Mouse (Mus musculus): ENCODE measurements around the gene Rack1. TPM values are rescaled to one million over a fixed set of nuclear protein-coding genes. Genes with fewer than 3 reads are reported as not detected.
"Not testable (repeated sequence)": the region's sequence is repeated elsewhere in the genome, so short reads cannot be mapped to it uniquely, and the experiment has no call there.

Rack1 gene
- polyA plus RNA-seq, 1 experiment from 2014 or later = 718 TPM

DNA sequence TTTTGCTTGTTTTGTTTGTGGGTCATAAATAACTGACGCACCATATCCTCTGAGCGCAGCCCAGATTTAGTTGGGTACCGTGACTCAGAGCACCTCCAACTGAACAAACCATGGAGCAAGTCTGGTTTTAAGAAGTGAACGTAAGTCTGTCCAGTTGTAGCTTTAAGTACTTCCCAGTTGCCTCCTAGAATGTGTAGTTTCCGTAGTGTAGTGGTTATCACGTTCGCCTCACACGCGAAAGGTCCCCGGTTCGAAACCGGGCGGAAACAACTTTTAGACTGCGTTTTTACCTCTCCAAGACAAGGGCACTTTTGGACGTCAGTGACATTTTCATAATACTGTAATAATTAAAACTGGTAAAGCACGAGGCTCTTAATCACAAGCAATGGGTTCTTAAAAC, 18.2 kb downstream of the Rack1 start:
- DNase-seq (ENCODE audit: low spot score) = peak; percentile 96
- peak overlapping the region; percentile 46 for H3K4me3 ChIP-seq (ENCODE audit: low read depth, low read length)
- H3K36me3 ChIP-seq (ENCODE audit: control insufficient read depth, insufficient read depth, low read length) = peaks cover 13% of the 10 kb centered on the region; the same call in 1 of the 2 replicates
- no peaks in the 10 kb centered on the region for H3K9me3 ChIP-seq (replicated peaks; ENCODE audit: control insufficient read depth, low read length)
- no peaks in the 10 kb centered on the region for H3K27me3 ChIP-seq (replicated peaks; ENCODE audit: control insufficient read depth, insufficient read depth, low read length)
- peaks cover 14% of the 10 kb centered on the region for H3K4me1 ChIP-seq (ENCODE audit: control insufficient read depth, insufficient read depth, low read length)
- H3K4me2 ChIP-seq (ENCODE audit: low read length) = peak overlapping the region; percentile 91
- no peak overlapping the region for H3K27ac ChIP-seq (ENCODE audit: low read depth, low read length)
- WGBS = under 1% methylated on average over 16 of the region's 16 CpGs
- ATAC-seq = peak; percentile 2; the same call in 1 of the 2 replicates
- H3K9ac ChIP-seq (ENCODE audit: low read length) = peak overlapping the region; percentile 83

DNA sequence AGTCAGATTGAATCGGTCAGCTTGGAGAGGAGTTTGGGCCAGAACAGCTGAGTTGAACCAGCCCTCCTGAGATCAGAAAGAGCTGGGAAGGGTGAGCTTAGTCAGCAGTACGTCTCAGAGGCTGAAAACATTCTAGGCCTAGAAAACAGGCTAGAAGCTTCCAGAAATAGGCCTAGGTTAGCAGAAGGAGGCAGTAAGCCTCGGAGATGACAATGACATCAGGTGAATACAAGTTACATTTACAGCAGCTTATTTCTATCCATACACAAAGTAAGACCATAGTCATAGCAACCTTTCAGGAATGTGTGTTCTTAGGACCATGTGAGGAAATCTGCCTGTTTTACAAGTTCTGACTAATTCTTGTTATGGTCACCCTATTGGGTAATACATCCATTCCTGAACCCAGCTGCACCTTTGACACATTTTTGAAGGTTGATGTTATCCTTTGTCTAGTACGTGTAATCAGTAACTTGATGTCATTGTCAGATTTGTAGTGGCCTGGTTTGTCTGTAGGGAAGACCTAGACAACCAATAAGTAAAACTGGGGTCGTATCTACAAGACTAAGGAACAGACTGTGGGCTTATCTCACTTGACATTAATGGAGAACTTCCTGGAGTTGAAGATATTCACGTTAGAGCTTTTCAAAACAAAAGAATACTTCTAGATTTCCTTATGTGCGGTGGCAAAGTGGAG, 19.6 kb downstream of the Rack1 start:
- no peaks in the 10 kb centered on the region for H3K9me3 ChIP-seq (replicated peaks; ENCODE audit: control insufficient read depth, low read length)
- H3K27ac ChIP-seq (ENCODE audit: low read depth, low read length) = no peak overlapping the region
- H3K4me1 ChIP-seq (ENCODE audit: control insufficient read depth, insufficient read depth, low read length) = peaks cover 12% of the 10 kb centered on the region
- DNase-seq (ENCODE audit: low spot score) = no peak
- 81% methylated on average over 7 of the region's 7 CpGs for WGBS
- H3K4me2 ChIP-seq (ENCODE audit: low read length) = no peak overlapping the region
- H3K4me3 ChIP-seq (ENCODE audit: low read depth, low read length) = no peak overlapping the region
- H3K36me3 ChIP-seq (ENCODE audit: control insufficient read depth, insufficient read depth, low read length) = peaks cover 6% of the 10 kb centered on the region; the same call in 1 of the 2 replicates
- H3K9ac ChIP-seq (ENCODE audit: low read length) = no peak overlapping the region
- no peak for ATAC-seq
- no peaks in the 10 kb centered on the region; the same call in none of the 2 replicates for H3K27me3 ChIP-seq (replicated peaks; ENCODE audit: control insufficient read depth, insufficient read depth, low read length)

DNA sequence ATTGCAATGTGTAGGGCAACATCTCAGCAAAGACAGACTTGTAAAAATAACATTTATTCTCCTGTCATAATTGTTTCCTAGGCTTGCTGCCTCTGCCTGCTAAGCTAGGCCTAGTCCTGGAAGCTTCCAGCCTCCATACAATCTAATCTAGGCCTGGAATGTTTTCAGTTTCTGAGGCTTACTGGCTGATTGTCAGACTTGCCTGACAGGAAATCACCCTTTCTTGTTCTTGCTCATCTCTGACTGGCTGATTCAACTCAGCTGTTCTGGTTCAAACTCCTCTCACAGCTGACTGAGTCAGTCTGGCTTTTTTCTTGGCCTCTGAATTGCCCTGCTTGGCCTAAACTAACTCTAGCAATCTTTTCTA, 20.2 kb downstream of the Rack1 start:
- Histone ChIP-seq H3K27me3 (replicated peaks; ENCODE audit: control insufficient read depth, insufficient read depth, low read length) (no peaks in the 10 kb centered on the region; the same call in none of the 2 replicates), H3K4me3 (ENCODE audit: low read depth, low read length) (no peak overlapping the region), H3K27ac (ENCODE audit: low read depth, low read length) (no peak overlapping the region), H3K9ac (ENCODE audit: low read length) (no peak overlapping the region), H3K9me3 (replicated peaks; ENCODE audit: control insufficient read depth, low read length) (no peaks in the 10 kb centered on the region), H3K4me1 (ENCODE audit: control insufficient read depth, insufficient read depth, low read length) (peaks cover 7% of the 10 kb centered on the region), H3K36me3 (ENCODE audit: control insufficient read depth, insufficient read depth, low read length) (peaks cover 4% of the 10 kb centered on the region; the same call in 1 of the 2 replicates), H3K4me2 (ENCODE audit: low read length) (no peak overlapping the region)
- ATAC-seq = no peak
- DNase-seq (ENCODE audit: low spot score) = no peak

DNA sequence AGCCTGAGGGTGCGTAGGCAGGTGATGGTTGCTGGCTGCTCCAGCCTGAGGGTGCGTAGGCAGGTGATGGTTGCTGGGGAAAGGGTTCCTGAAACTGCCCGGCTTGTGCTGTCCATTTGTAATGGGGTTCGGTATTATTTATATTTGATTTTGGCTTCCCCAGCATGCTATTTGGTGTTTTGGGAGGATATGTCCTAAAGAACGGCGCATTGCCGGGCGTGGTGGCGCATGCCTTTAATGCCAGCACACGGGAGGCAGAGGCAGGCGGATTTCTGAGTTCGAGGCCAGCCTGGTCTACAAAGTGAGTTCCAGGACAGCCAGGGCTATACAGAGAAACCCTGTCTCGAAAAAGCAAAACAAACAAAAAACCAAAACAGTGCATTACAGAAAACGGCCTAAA, 21.2 kb downstream of the Rack1 start:
- 88% methylated on average over 14 of the region's 14 CpGs for WGBS
- not testable (repeated sequence) for H3K36me3 ChIP-seq (ENCODE audit: control insufficient read depth, insufficient read depth, low read length); ATAC-seq; H3K27ac ChIP-seq (ENCODE audit: low read depth, low read length); H3K4me2 ChIP-seq (ENCODE audit: low read length); H3K4me1 ChIP-seq (ENCODE audit: control insufficient read depth, insufficient read depth, low read length); H3K4me3 ChIP-seq (ENCODE audit: low read depth, low read length); H3K9me3 ChIP-seq (replicated peaks; ENCODE audit: control insufficient read depth, low read length); H3K9ac ChIP-seq (ENCODE audit: low read length); H3K27me3 ChIP-seq (replicated peaks; ENCODE audit: control insufficient read depth, insufficient read depth, low read length); DNase-seq (ENCODE audit: low spot score)

DNA sequence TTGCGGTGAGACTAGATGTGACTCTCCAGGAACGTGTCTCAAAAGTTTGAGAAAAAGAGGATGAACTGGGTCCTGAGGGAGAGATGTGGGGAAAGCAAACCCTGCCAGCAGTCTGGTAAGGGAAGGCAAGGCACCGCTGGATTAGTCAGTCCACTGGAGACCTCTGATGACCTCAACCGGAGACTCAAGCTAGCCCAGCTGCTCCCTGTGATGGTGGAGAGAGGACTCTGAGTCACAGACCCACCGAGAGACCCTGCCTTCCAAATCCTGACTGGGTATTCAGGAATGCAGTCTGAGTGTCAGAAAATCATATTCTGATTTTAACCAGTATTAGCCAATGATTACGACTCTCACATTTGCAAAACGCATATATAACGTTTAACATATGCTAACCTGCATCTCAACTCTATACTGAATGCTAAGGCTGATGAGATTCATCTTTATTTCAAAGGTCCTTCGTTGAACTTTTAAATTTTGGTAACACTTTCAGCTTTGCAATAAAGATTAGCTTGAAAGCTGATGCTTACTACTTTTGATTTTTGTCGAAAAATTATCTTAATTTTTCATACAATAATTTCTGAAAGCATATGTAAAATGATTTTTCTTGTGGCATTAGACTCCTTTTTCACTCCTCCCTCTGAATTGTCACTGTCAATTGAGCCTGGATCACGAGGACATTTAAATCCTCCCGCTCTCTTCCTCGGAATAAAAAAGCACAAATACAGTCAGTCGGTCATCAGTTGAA, 22.8 kb downstream of the Rack1 start:
- H3K9me3 ChIP-seq (replicated peaks; ENCODE audit: control insufficient read depth, low read length) = no peaks in the 10 kb centered on the region
- H3K4me3 ChIP-seq (ENCODE audit: low read depth, low read length) = peak overlapping the region; percentile 28; the same call in 1 of the 2 replicates
- WGBS = 35% methylated on average over 14 of the region's 14 CpGs
- H3K27ac ChIP-seq (ENCODE audit: low read depth, low read length) = no peak overlapping the region
- ATAC-seq (no peak), DNase-seq (ENCODE audit: low spot score) (no peak)
- no peak overlapping the region for H3K9ac ChIP-seq (ENCODE audit: low read length)
- H3K4me2 ChIP-seq (ENCODE audit: low read length) = peak overlapping the region; percentile 50
- no peaks in the 10 kb centered on the region for H3K4me1 ChIP-seq (ENCODE audit: control insufficient read depth, insufficient read depth, low read length)
- no peaks in the 10 kb centered on the region for H3K36me3 ChIP-seq (ENCODE audit: control insufficient read depth, insufficient read depth, low read length)
- H3K27me3 ChIP-seq (replicated peaks; ENCODE audit: control insufficient read depth, insufficient read depth, low read length) = no peaks in the 10 kb centered on the region; the same call in none of the 2 replicates

DNA sequence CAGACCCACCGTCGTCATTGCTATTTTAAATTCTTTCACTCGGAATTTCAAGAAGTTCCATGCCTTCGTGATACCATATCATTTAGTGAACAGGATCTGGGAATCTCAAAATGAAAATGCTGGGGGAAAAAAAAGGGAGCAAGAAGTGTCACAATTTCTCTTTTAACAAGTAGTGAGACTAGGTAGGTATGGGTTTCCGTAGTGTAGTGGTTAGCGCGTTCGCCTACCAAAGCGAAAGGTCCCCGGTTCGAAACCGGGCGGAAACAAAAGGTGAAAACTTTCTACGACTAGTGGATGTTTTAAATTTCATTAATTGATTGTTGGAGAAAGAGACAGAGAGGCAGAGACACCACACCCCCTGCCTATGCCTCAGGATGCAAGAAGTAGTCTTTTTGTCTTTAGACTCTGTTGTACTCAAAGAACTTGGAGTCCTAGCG, 23.4 kb downstream of the Rack1 start:
- Histone ChIP-seq H3K36me3 (ENCODE audit: control insufficient read depth, insufficient read depth, low read length) (no peaks in the 10 kb centered on the region), H3K4me2 (ENCODE audit: low read length) (peak overlapping the region; percentile 50), H3K27ac (ENCODE audit: low read depth, low read length) (no peak overlapping the region), H3K4me1 (ENCODE audit: control insufficient read depth, insufficient read depth, low read length) (no peaks in the 10 kb centered on the region), H3K9me3 (replicated peaks; ENCODE audit: control insufficient read depth, low read length) (no peaks in the 10 kb centered on the region), H3K9ac (ENCODE audit: low read length) (no peak overlapping the region), H3K27me3 (replicated peaks; ENCODE audit: control insufficient read depth, insufficient read depth, low read length) (no peaks in the 10 kb centered on the region; the same call in none of the 2 replicates), H3K4me3 (ENCODE audit: low read depth, low read length) (peak overlapping the region; percentile 28)
- peak; percentile 80 for DNase-seq (ENCODE audit: low spot score)
- WGBS = 1% methylated on average over 15 of the region's 15 CpGs
- peak; percentile 35; the same call in 1 of the 2 replicates for ATAC-seq

DNA sequence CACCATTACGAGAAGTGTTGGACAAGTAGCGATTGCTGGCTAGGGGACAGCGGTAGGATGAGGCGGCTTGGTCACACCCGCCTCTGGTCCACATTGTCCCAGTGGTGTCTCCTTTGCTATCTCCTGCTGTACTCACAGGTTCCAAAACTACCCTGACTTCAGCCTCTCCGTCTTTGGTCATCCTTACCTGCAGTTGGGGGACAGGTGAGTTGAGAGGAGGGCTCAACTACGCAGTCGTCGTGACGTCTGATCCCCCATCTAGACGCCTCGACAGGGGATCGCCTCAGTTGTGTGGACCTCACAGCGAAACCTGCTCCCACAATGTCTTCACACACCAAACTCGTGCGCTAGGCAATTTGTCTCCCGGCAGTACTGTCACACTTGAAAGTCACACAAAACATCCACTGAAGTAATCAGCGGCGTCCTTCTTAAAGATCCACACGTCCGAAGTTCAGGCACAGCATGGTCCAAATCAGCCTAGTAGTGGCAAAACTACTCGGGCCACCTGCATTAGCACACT, 24.2 kb downstream of the Rack1 start:
- 0 out of 2 replicates have a peak overlapping the region, but pooled peaks have one; percentile 22 for H3K9ac ChIP-seq (ENCODE audit: low read length)
- no peak overlapping the region for H3K27ac ChIP-seq (ENCODE audit: low read depth, low read length)
- H3K4me3 ChIP-seq (ENCODE audit: low read depth, low read length) = peak overlapping the region; percentile 28
- 5% methylated on average over 22 of the region's 22 CpGs for WGBS
- H3K4me2 ChIP-seq (ENCODE audit: low read length) = peak overlapping the region; percentile 50
- no peak for ATAC-seq
- no peaks in the 10 kb centered on the region for H3K9me3 ChIP-seq (replicated peaks; ENCODE audit: control insufficient read depth, low read length)
- no peaks in the 10 kb centered on the region for H3K4me1 ChIP-seq (ENCODE audit: control insufficient read depth, insufficient read depth, low read length)
- DNase-seq (ENCODE audit: low spot score) = no peak
- H3K36me3 ChIP-seq (ENCODE audit: control insufficient read depth, insufficient read depth, low read length) = no peaks in the 10 kb centered on the region
- H3K27me3 ChIP-seq (replicated peaks; ENCODE audit: control insufficient read depth, insufficient read depth, low read length) = no peaks in the 10 kb centered on the region; the same call in none of the 2 replicates

DNA sequence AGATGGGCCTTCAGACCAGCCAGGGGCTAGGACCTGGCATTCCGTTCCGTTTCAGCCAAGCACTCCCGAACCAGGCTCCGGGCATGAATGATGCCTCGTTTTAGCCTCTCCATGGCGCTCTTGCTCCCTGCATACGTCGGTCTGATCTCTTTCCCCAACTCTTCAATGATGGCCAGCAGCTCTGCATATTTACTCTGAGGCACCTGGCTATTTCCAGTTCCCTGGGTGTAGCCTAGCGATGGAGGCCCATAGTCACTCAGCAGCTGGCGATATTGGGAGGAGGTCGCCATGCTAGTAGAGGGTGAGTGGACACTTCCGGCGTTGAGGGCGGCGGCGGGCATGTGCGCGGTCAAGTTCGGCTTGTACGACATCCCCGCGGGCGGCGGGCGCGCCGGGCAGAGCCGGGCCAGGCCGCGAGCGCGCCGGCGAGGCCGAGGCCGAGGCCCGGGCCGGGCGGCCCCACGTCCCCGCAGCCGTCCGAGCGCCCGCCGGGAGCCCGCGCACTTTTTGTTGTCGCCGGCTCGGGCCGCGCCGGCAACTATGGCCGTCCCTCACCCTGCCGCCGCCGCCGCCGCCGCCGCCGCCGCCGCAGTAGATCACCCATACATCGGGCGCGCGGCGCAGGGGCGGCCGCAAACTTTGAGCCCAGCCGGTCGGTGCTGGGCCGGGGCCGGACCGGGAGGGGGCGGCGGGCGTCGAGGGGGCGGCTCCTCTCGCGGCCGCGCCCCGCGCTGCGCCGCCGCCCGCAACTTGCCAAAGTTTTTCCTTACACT, 26.0 kb downstream of the Rack1 start, which contains the start of the genes Trim7 and Gm12184:
Gene Trim7, plus strand, starts transcription at position 162 of the 773 bp plus-strand sequence.
Gene Gm12184, minus strand, starts transcription at position 677 of the 773 bp plus-strand sequence.
- H3K36me3 ChIP-seq (ENCODE audit: control insufficient read depth, insufficient read depth, low read length); DNase-seq (ENCODE audit: low spot score); H3K27me3 ChIP-seq (replicated peaks; ENCODE audit: control insufficient read depth, insufficient read depth, low read length); H3K9me3 ChIP-seq (replicated peaks; ENCODE audit: control insufficient read depth, low read length); H3K4me1 ChIP-seq (ENCODE audit: control insufficient read depth, insufficient read depth, low read length): not testable (repeated sequence)
- WGBS = under 1% methylated on average over 20 of the region's 92 CpGs
- Histone ChIP-seq H3K9ac (ENCODE audit: low read length) (peak within 1 kb of the TSS; percentile 35), H3K4me2 (ENCODE audit: low read length) (peak within 1 kb of the TSS; percentile 50), H3K4me3 (ENCODE audit: low read depth, low read length) (peak within 1 kb of the TSS; percentile 36), H3K27ac (ENCODE audit: low read depth, low read length) (peak within 1 kb of the TSS; percentile 14; the same call in 1 of the 2 replicates)
- peak; percentile 83 for ATAC-seq
